Mouse (Mus musculus) gonadal fat pad, adult 2 months (tissue): ENCODE data around the gene Comp. TPM values are rescaled to one million over a fixed set of nuclear protein-coding genes. Genes with fewer than 3 reads are reported as not detected.

Source experiments
- DNase-seq: peaks from one replicate; pipeline ENCODE4 v3.0.0-alpha.2; 2012; ENCODE audit warnings: low read depth
- polyA plus RNA-seq: library from polyadenylated mRNA; depleted of rRNA; stranded (reverse); fragments of >200 nt; gene quantifications from 2 replicates; pipeline ENCODE4 v1.2.3, GENCODE M21; 2012

The Comp gene
- polyA plus RNA-seq, 1 experiment: 1.7 TPM

GRCm38 (mm10) chr8:70397611-70398563 lies 24.5 kb downstream of the Comp start:
- DNase-seq: no peak

DNA sequence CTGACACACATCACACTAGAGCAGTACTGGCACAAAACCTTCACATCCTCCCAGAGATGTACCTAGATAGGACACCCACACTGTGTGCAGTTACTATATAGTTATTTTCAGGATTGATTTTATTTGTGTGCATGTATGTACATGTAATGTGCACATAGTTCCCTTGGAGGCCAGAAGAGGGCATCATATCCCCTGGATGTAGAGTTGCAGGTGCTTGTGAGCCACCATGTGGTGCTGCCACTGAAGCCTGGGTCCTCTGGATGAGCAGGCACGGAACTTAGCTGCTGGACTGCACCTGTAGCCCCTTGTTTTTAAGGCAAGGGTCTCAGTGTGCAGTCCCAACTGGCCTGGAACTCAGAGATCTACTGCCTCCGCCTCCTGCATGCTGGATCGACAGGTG lies 30.9 kb downstream of the Comp start:
- DNase-seq: no peak

DNA sequence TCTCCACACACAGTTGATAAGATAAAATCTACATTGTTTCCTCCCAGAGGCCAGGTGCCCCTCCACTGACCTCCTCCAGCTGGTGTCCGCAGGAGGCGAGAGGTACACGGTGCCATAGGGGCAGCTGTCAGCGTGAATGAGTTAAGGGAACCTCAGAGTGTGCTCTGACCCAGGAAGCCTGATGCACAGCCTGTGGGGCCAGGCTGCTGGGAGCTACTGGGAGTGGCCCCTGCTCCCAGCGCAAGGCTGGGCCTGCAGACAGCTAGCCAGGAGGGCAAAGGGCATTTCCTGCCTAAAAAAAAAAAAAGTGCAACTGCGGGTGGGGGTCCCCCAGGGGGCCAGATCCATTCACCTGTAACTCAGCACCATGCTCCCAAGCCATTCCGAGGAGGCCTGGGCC lies 31.8 kb downstream of the Comp start:
- no peak for DNase-seq

DNA sequence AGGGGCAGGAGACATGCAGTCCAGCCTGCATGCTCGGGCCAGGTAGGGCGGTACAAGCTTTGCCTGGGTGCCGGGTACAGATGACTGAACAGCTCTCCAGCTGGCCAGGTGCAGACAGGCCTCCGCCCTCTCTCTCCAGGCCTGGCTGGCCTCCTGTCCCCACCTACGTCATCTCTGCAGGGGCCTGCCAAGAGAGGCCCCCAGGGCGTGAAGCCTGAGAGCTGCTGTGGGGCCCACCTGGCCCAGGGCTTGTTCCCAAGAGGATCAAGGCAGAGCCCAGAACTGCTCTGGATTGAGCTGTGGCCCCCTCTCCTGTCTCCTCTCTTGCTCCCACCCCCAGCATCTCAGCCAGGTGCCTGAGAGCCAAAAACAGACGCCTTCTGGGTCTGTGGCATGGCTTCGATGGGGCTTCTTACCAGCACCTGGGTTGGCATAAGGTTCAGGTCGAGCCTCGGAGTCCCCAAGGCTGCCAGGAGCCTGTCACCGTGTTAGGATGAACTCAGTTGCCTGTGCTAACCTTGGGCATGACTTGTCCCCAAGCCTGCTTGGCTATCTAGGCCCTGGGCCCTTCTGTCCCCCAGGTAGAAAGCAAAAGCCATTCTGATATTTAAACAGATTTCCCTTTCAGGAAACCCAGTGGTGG lies 33.2 kb downstream of the Comp start:
- no peak for DNase-seq

- no peak for DNase-seq
Measured at GRCm38 (mm10) chr8:70408301-70408700, 34.9 kb downstream of the Comp start.

DNA sequence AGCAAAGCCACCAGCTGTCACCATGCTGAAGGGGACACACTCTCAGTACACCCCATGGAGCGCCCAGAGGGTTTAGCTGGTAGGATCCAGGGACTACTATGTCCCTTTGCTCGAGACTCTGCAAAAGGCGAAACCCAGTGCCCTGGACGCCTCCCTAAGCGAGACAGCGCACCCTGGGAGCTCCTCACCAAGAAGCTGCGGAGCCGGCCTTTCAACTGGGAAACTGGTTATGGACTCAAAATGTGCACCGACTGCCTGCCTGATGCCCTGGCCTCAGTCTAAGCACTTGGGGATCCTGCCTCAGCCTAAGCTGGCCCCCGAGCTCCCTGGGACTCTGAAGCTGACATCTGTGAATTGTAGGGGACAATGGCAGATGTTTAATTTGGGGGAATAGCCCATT lies 35.7 kb downstream of the Comp start:
- DNase-seq: no peak

DNA sequence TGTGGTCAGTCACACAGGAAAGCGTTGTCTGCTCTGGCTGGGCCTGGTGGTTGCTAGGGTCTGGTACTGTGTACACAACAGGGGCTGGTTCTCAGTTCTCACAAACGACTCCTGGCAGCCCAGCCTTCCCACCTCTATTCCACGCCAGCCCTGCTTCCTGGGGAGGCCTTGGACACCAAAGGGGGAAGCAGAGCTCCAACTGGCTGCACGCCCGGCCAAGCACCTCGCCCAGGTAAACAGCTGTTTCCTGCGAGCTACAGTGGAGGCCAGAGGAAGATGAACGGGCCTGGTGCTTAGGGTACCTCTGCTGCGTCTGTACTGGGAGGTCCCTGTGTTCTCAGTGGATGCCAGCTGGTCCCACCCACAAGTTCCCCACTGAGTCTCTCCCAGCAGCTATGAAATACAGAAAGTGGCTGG lies 36.1 kb downstream of the Comp start:
- no peak for DNase-seq

GRCm38 (mm10) chr8:70410281-70410680 lies 36.9 kb downstream of the Comp start:
- no peak for DNase-seq

DNA sequence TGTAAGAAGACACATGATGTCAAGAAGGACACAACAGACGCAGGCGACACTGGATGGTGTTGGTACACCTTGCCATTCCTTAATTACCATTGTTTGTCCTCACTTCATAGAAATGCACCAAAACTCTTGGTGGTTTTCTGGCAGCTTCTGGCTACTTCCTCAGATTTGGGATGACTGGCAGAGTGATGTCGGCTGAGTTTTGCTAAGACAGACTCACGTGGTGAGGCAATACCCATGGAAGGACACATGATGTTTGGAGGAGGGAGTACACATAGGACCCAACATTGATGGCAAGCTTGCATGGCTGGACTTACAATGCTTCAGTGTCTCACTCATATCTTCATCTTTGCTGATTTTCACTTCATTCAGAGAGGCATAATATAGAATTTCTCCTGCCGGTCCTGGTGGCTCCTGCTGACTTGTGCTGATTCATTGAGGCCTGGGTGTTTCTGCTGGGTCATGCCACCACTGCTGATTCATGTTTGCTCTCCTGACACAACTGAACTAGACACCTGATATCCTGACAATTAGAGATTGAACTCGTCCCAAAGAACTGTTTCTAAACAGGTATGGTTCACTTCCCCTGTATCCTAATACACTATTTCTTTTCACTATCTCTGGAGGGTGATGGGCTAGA lies 41.1 kb downstream of the Comp start:
- no peak for DNase-seq

DNA sequence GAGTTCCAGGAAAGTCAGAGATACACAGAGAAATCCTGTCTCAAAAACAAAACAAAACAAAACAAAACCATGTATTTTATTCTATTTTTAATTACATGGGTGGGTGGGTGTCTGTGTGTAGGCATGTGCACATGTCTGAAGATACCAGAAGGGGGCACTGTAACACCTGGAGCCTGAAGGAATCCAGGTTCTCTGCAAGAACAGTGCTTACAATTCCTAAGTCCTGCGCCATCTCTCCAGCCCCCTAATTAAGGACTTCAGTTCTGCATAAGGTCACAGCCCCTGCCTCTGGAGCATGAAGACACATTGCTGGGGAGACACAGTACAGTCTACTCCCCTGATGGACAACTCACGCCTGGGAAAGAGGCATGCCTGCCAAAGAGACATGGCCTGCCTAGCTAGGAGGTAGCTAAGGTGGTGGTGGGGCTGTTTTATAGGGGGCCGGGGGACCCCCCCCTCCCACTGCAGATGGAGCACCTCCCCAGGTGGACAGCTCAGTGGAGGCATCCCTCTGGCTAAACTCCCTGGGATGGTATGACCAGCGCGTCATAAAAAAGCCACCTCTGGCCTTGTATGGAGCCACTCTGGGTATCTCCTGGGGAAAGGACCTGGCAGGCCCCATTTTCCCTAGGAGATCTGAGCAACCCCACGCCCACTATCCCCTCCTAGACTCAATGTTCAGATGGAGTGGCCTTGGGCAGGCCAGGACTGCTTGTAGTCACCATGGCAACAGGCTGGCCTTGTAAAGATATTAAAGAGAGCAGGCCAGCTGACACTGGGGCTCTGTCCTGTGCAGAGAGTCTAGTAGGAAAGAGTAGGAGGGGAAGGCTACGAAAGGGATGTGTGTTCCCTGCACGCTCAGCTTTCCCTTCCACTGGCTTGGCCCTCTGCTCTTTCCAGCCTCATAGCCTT lies 42.4 kb downstream of the Comp start:
- DNase-seq: no peak

DNA sequence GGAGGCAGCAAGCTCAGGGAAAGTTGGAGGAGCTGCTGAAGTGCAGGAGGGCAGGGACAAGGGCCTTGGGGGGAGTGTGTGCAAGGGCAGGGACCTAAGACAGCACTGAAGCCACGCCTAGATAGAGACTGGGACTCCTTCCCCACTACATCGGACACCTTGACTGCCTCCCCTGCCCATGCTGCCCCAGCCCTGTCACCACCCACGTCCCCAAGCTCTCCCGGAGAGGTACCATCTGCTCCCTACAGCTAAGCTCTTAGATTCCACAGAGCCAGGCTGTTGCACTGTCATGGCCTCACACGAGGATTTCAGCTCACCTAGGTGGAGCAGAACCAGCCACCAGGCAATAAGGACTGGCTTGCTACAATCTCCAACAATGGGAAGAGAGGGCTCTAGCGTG lies 43.6 kb downstream of the Comp start:
- DNase-seq: no peak

- no peak for DNase-seq
Measured at GRCm38 (mm10) chr8:70417914-70418313, 44.6 kb downstream of the Comp start.

DNA sequence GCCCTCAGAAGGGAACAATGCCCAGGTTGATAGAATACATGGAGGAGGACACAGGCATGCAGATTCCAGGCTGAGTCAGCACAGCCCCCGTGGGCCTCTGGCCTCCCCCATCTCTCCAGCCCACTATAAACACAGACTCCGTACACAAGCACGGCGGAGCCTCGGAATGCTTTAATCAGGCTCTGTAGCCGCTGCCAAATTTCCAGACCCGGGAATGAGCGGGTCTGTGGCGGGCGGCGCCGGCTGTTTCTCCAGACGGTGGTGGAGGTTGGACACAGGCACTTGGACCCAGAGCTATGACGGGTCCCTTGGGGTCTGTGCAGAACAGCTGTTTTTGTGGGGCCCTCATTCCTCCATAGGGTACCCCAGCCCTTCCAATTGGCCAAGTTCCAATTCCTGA lies 45.6 kb downstream of the Comp start:
- DNase-seq: no peak

DNA sequence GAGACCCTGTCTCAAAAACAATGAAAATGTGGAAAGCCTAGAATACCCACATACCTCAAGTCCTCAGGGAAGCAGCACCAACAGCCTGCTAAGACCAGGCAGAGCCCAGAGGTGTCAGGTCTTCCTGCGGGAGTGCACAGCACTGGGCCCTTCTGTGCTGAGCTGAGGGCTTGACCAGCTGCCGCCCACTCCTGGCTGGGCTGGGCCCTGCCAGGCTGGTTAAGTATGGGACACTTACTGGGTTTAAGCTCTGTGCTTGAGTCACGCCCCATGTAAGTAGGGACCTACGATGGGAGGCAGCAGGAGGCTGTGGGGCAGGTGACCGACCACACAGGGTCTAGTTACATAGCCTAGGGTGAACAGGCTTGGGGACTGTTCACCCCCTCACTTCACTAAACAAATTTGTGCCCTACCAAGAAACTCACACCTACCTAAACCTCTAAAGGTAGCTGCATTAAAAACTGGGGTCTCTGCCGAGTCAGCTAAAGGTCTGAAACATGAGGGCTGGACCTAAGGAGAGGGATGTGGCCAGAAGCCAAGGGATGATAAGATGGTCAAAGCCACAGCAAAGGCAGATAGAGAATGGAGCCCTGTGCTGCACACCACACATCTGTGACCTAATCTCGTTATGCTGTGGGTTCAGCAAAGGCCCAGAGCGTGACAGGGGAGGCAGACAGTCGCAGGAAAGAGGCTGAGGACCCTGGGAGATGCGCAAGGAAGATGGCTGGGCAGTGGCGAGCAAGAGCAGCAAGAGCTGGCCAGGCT lies 46.7 kb downstream of the Comp start:
- DNase-seq: no peak

- DNase-seq: no peak
Measured at GRCm38 (mm10) chr8:70421349-70422104, 48.2 kb downstream of the Comp start.

DNA sequence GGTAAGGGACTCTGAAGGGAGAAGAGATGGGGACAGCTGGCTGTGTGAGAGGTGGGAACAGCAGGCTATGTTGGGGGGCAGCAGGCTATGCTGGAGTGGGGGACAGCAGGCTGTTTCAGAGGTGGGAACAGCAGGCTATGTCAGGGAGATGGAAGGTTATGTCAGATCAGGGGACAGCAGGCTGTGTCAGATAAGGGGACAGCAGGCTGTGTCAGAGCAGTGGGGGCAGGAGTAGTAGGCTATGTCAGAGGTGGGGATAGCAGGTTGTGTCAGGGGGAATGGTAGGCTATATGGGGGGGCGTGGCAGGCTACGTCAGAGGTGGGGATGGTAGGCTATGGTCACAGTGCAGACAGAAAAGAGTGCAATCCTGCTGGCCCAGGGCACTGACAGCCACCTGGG lies 49.4 kb downstream of the Comp start:
- DNase-seq: no peak

- no peak for DNase-seq
Measured at GRCm38 (mm10) chr8:70426300-70426907, 53.0 kb downstream of the Comp start.

DNA sequence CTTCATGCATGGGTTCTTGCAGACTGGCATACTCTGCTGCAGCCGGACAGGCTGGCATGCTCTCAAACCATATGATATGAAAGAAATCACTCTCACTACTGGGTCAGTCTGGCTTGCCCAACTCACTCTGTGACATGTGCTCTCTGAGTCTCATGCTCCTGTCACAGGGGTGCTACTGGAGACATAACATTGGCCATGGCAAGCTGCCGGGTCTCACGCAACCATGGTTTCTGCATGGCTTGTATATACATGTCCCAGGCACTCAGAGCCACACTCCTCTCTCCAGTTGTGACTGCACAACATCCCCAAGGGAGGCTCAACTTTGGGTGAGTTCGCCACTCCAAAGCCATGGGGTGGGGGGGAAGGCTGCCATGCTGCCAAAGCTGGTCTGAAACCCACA lies 57.9 kb downstream of the Comp start:
- no peak for DNase-seq
